Mouse (Mus musculus): ENCODE data around the gene Rdh1.
A peak's percentile ranks its signal among the peaks of the same experiment; 100 is the strongest.

DNA sequence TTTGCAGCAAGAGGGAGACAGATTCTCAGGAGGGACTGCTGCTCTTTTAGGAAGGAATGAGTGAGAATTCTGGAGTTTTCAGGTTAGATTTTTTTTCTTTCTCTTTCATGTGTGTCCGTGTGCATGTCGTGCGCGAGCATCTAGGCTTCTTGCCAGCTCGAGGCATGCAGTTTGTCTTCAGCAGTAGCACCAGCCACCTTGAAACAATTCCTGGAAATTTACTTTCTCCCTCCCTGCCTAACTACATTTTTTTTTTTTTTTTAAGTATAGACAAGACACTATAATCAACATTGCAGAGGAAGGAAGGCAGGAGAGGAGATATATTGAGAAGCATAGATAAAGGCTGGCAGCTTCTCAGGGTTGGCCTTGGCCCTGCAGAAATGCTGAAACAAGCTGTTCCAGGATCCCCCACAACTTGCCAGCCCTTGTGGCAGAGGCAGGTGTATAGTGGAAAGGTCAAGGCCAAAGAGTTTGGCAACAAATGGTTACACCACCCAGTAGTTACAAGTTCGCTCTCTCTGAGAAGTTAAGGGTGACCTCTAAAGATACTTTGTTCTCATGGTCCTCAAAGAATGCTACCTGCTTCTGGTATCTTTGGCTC lies 4.9 kb upstream of the Rdh1 start:
- TF ChIP-seq CTCF (IDR thresholded peaks at IDR 0.05) (no peak), POLR2A (IDR thresholded peaks at IDR 0.05; ENCODE audit: insufficient read depth, low read depth, low read length) (no peak), EP300 (IDR thresholded peaks at IDR 0.05; ENCODE audit: insufficient read depth, low read depth, low read length) (0 out of 2 replicates have a peak, but pooled peaks have one; percentile 23)

Measured in heart, adult 2 months (tissue).